Mouse (Mus musculus) stomach, embryonic 16.5 days (tissue): Measurements from ENCODE around the gene Fmc1. TPM values are rescaled to one million over a fixed set of nuclear protein-coding genes. Genes with fewer than 3 reads are reported as not detected.
"Not testable (repeated sequence)": the region's sequence is repeated elsewhere in the genome, so short reads cannot be mapped to it uniquely, and the experiment has no call there.

ENCODE experiments used
- ATAC-seq: fragments of 200-750 bp; cut with Nextera tagmentation; 2 replicates; pipeline ENCODE4 v1.8.0; 2017; ENCODE audit warnings: moderate number of reproducible peaks, moderate TSS enrichment; ENCODE audit not compliant: insufficient read depth, low FRiP score
- H3K27ac ChIP-seq: fragments of 300-500 bp; sonication (generic); 2 replicates; pipeline ENCODE4 v1.5.1; 2014; ENCODE audit warnings: low read length
- H3K27me3 ChIP-seq: fragments of 300-500 bp; sonication (generic); 2 replicates; pipeline ENCODE4 v1.6.1; 2014; ENCODE audit warnings: low read length, control low read depth, mixed read lengths; ENCODE audit not compliant: control insufficient read depth, insufficient read depth
- H3K36me3 ChIP-seq: fragments of 300-500 bp; sonication (generic); 2 replicates; pipeline ENCODE4 v1.6.1; 2014; ENCODE audit warnings: low read length; ENCODE audit not compliant: control insufficient read depth, insufficient read depth
- H3K4me1 ChIP-seq: fragments of 300-500 bp; sonication (generic); 2 replicates; pipeline ENCODE4 v1.6.1; 2014; ENCODE audit warnings: low read length, control low read depth, mixed read lengths; ENCODE audit not compliant: control insufficient read depth, insufficient read depth
- H3K4me2 ChIP-seq: fragments of 300-500 bp; sonication (generic); 2 replicates; pipeline ENCODE4 v1.6.1; 2014; ENCODE audit warnings: low read depth, low read length, mixed read lengths
- H3K4me3 ChIP-seq: fragments of 300-500 bp; sonication (generic); replicated peaks from 2 replicates; pipeline ENCODE4 v1.5.1; 2014; ENCODE audit warnings: mild to moderate bottlenecking, low read length
- H3K9ac ChIP-seq: fragments of 300-500 bp; sonication (generic); 2 replicates; pipeline ENCODE4 v1.6.1; 2014; ENCODE audit warnings: low read length
- H3K9me3 ChIP-seq: fragments of 300-500 bp; sonication (generic); replicated peaks from 2 replicates; pipeline ENCODE4 v1.6.1; 2016; ENCODE audit warnings: low read length, control low read depth; ENCODE audit not compliant: control insufficient read depth
- WGBS: fragments of 180-500 bp; shearing (Covaris S2); extraction: QIAGEN DNeasy Blood & Tissue Kit; methylation state at CpG from one replicate; pipeline ENCODE4 v1.1.7; 2014; 5-methylcytosine and 5-hydroxymethylcytosine counted together
- polyA plus RNA-seq: library from polyadenylated mRNA; unstranded; fragments of >200 nt; fragmentation: Nextera tagmentation; extraction: Ambion mirVana; gene quantifications from 2 replicates; pipeline ENCODE4 v1.2.1, GENCODE M21; 2015

Gene Fmc1
- polyA plus RNA-seq, 1 experiment from 2014 or later: 140 TPM

- peak overlapping the region; percentile 96 for H3K4me3 ChIP-seq
- ATAC-seq: peak; percentile 23
- H3K9me3 ChIP-seq: no peaks in the 10 kb centered on the region
- no peaks in the 10 kb centered on the region for H3K27me3 ChIP-seq
- WGBS: 6% methylated on average over 25 of the region's 25 CpGs
- H3K4me2 ChIP-seq: peak overlapping the region; percentile 98
- peak overlapping the region; percentile 98 for H3K27ac ChIP-seq
- H3K9ac ChIP-seq: peak overlapping the region; percentile 83
- no peaks in the 10 kb centered on the region for H3K36me3 ChIP-seq
- H3K4me1 ChIP-seq: peaks cover 6% of the 10 kb centered on the region
These were observed 542 bp upstream of the Fmc1 start for GRCm38 (mm10) chr6:38532500-38533420.

- peak overlapping the region; percentile 96 for H3K9ac ChIP-seq
- ATAC-seq: peak; percentile 77
- WGBS: under 1% methylated on average over 53 of the region's 53 CpGs
These were observed 1.5 kb downstream of the Fmc1 start for GRCm38 (mm10) chr6:38534640-38535365.

GRCm38 (mm10) chr6:38535366-38535690, 2.0 kb downstream of the Fmc1 start:
- Histone ChIP-seq H3K9me3 (no peaks in the 10 kb centered on the region), H3K9ac (peak overlapping the region; percentile 96), H3K27ac (peak overlapping the region; percentile 98), H3K27me3 (no peaks in the 10 kb centered on the region), H3K4me1 (peaks cover 6% of the 10 kb centered on the region), H3K4me2 (peak overlapping the region; percentile 77), H3K4me3 (peak overlapping the region; percentile 96), H3K36me3 (no peaks in the 10 kb centered on the region)
- WGBS: 2% methylated on average over 9 of the region's 9 CpGs
- ATAC-seq: no peak

More at GRCm38 (mm10) chr6:38534640-38535365, 1.5 kb downstream of the Fmc1 start:
- Histone ChIP-seq H3K36me3 (no peaks in the 10 kb centered on the region), H3K27ac (peak overlapping the region; percentile 98), H3K4me2 (peak overlapping the region; percentile 77), H3K4me1 (peaks cover 6% of the 10 kb centered on the region), H3K9me3 (no peaks in the 10 kb centered on the region), H3K27me3 (no peaks in the 10 kb centered on the region), H3K4me3 (peak overlapping the region; percentile 96)

GRCm38 (mm10) chr6:38535788-38536187, 2.5 kb downstream of the Fmc1 start:
- no peak overlapping the region; the same call in 1 of the 2 replicates for H3K27ac ChIP-seq
- no peak for ATAC-seq
- no peaks in the 10 kb centered on the region for H3K36me3 ChIP-seq
- 86% methylated on average over 1 of the region's 1 CpGs for WGBS
- no peaks in the 10 kb centered on the region for H3K9me3 ChIP-seq
- no peaks in the 10 kb centered on the region for H3K27me3 ChIP-seq
- peak overlapping the region; percentile 96; the same call in 1 of the 2 replicates for H3K4me3 ChIP-seq
- peak overlapping the region; percentile 77 for H3K4me2 ChIP-seq
- peaks cover 6% of the 10 kb centered on the region for H3K4me1 ChIP-seq
- no peak overlapping the region for H3K9ac ChIP-seq

- not testable (repeated sequence) for H3K36me3 ChIP-seq, H3K4me3 ChIP-seq, H3K4me1 ChIP-seq, H3K9me3 ChIP-seq, H3K27ac ChIP-seq, H3K27me3 ChIP-seq, H3K9ac ChIP-seq, H3K4me2 ChIP-seq, ATAC-seq
- WGBS: 87% methylated on average over 4 of the region's 5 CpGs
These were observed 10.8 kb downstream of the Fmc1 start for GRCm38 (mm10) chr6:38544141-38544540.

GRCm38 (mm10) chr6:38547005-38547404, 13.7 kb downstream of the Fmc1 start:
- not testable (repeated sequence) for H3K27me3 ChIP-seq, H3K27ac ChIP-seq, H3K36me3 ChIP-seq, H3K9me3 ChIP-seq, H3K9ac ChIP-seq, ATAC-seq, H3K4me3 ChIP-seq, H3K4me2 ChIP-seq, H3K4me1 ChIP-seq
- WGBS: 83% methylated on average over 2 of the region's 2 CpGs

- no peaks in the 10 kb centered on the region for H3K36me3 ChIP-seq
- WGBS: 60% methylated on average over 1 of the region's 1 CpGs
- no peak for ATAC-seq
- no peaks in the 10 kb centered on the region for H3K27me3 ChIP-seq
- H3K9me3 ChIP-seq: no peaks in the 10 kb centered on the region
- H3K9ac ChIP-seq: no peak overlapping the region
- H3K4me3 ChIP-seq: no peak overlapping the region
- no peak overlapping the region for H3K27ac ChIP-seq
- H3K4me1 ChIP-seq: peaks cover 4% of the 10 kb centered on the region; the same call in 1 of the 2 replicates
- no peak overlapping the region for H3K4me2 ChIP-seq
These were observed 14.4 kb downstream of the Fmc1 start for GRCm38 (mm10) chr6:38547707-38548106.

GRCm38 (mm10) chr6:38548595-38548994, 15.3 kb downstream of the Fmc1 start:
- not testable (repeated sequence) for H3K9me3 ChIP-seq, H3K4me1 ChIP-seq, H3K27me3 ChIP-seq, H3K9ac ChIP-seq, H3K4me3 ChIP-seq, H3K4me2 ChIP-seq, ATAC-seq, H3K27ac ChIP-seq, H3K36me3 ChIP-seq
- 90% methylated on average over 7 of the region's 7 CpGs for WGBS

- H3K4me1 ChIP-seq, H3K9me3 ChIP-seq, H3K27ac ChIP-seq, H3K9ac ChIP-seq, H3K36me3 ChIP-seq, ATAC-seq, H3K27me3 ChIP-seq: not testable (repeated sequence)
- WGBS: 74% methylated on average over 6 of the region's 6 CpGs
- Histone ChIP-seq H3K4me2 (peak overlapping the region; percentile 65), H3K4me3 (peak overlapping the region; percentile 82)
These were observed 16.5 kb downstream of the Fmc1 start for GRCm38 (mm10) chr6:38549840-38550239.
